Mouse (Mus musculus): Measurements from ENCODE around the gene Myo1h.

Myo1h gene

DNA sequence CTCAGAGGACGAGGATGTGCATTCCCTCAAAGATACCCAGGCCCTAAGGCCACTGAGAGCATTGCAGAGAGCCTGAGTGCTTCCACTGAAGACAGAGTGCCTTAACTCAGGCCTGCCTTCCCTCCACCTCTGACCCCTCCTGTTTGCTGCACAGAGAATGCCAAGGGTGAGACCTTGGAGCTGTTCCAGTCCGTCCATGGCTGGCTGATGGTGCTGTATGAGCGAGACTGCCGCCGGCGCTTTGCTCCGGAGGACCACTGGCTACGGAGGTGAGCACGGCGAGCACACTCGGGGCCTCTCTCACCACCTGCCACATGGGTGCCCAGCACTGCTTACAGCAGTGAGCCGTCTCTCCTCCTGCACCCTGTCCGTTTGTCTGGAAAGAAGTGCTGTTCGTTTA, 117.6 kb downstream of the Myo1h start:
- DNase-seq, result no peak

DNA sequence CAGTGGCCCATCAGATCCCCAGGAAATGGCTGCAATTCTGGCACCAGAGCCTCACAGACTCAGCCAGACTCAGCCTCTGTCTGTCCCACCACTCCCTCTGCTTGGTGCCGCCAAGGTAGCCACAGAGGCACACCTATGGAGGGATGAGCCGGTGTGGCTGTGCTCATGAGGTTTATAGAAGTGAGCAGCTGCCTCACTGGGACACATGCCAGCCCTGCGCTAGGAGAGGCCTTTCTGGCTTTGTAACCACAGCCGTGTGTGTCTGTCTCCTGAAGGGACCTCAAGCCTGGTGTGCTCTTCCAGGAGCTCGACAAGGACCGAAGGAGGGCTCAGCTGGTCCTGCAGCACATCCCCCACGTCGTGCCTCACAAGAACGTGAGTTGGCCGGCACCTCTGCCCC, 118.3 kb downstream of the Myo1h start:
- DNase-seq, result no peak

DNA sequence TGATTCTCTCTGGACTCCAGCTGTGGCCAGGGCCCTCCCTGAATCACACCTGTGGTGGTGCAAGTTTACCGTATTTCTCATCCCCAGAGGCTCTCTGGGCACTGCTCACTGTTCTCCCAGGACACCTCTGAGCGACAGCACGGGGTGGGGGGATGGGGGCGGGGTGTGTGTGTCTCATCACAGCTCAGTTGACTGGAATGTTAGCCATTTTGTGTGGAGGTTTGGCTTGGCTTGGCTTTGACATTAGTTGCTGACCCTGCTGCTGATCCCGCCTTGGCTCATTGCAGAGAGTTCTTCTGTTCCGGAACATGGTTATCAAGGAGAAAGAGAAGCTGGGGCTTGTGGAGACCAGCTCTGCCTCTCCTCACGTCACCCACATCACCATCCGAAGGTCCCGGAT, 118.8 kb downstream of the Myo1h start:
- no peak for DNase-seq

DNA sequence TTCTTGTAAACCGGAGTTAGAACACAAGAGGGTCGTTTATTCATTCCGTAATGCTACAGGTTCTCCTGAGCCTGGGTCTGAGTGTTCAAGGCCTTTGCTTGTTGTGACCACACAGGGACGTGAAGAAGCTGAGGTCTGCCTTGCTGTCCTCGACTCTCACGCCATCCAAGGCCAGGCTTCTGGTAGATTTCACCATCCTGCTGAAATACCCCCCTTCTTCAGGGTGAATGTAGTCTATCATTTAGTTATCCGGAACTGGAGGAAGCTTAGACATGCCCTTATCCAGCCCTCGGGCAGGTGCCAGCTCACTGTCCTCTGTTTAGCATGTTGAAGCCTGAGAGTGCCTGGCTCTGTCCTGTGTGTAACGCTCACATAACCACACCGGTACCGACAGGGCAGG, 119.9 kb downstream of the Myo1h start:
- no peak for DNase-seq

DNA sequence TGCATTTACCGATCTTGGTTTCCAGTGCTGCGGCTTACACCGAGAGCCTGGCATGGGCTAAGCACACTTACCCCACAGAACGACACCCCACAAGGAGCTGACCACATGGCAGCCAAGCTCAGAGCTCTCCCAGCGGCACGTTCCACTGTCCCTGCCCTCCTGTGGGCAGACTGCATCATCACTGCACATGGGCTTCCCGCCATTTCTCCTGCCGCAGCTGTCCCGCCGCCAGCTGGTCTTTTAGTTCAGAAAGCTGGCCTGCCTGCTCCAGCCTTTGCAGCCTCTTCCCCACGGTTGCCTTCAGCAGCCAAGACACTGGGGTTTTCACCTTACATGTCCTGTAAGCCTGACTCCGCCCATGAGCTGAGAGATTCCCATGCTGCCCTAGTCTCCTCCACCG, 121.5 kb downstream of the Myo1h start:
- no peak for DNase-seq

DNA sequence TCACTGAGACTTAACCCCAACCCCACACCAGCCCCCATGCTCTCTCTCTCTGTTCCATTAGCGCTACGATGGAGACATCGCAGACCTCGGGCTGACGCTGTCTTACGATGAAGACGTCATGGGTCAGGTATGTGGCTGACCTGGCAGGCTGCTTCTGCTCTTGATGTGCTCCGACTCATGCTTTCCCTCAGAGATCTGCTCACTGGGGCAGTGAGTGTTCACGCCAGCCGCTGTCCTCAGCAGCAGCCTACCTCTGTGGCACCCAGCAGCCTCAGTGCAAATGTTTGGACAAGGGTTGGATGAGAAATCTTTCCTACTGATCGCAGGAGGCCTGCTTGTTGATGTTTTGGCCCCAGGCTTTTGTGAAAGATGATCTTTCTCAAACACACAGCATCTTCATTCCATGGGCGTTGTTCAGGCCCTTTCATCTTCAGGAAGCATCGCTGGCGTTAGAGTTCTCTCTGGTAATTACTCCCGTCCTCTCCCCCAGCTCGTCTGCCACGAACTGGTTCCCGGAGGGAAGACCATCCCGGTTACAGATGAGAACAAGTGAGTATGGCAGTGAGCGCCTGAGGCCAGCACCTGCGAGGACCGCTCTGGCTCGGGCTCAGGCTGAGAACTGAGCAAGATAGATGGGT, 123.5 kb downstream of the Myo1h start:
- no peak for DNase-seq

DNA sequence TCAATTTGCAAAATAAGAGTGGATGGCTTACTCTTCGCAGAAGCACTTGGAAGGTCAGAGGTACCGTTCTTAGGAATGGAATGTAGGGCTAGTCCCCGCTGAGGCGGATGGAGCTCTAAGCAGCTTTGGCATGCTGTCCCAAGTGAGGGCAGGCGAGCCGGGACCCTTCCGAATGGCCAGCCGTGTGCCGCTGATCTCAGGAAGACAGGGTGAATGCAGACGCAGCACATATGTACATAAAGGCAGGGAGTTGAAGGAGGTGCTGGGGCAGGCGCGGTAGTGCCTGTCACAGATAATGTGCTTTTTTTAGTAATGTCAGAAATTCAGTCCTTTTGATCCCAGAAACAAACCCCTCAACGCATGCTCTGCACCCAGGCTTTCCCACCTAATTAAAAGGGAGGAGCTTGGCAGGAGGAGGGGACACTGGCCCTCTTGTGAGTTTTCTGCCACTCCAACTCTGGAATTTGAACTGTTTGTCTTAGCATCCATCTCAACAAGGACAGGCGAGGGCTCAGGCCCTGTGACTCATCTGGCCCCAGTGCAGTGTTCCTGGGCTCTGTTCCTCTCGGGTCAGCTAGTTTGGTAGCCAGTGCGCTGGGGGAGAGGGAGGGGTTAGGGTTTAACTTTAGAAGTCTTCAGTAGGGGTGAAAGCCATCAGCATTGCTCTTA, 124.2 kb downstream of the Myo1h start:
- DNase-seq, result no peak

All from right cerebral cortex, adult 18-20 months (tissue).